Mouse (Mus musculus) mouse trophoblast stem cell (cell line): ENCODE measurements around the gene Reps2.

ENCODE experiments used
- in situ Hi-C, 2 experiments: fragments of 300-500 bp; cut with MseI, MboI; formaldehyde crosslinking; loops; 2 replicates in 1 of 2; 3 replicates in 1 of 2; pipeline ENCODE4 v1.15.1; 2025

The Reps2 gene

GRCm38 (mm10) chrX:162500962-162501361 is 142.5 kb downstream of the Reps2 start:
- in situ Hi-C loops = no loop called here

- in situ Hi-C loops = no loop called here
These were observed 147.0 kb downstream of the Reps2 start for GRCm38 (mm10) chrX:162496485-162496884.

GRCm38 (mm10) chrX:162488630-162489029 is 154.8 kb downstream of the Reps2 start:
- in situ Hi-C loops = no loop called here

GRCm38 (mm10) chrX:162487734-162488133 is 155.7 kb downstream of the Reps2 start:
- in situ Hi-C loops = no loop called here

GRCm38 (mm10) chrX:162470213-162470612 is 173.2 kb downstream of the Reps2 start:
- in situ Hi-C loops = loop anchor here in 1 of 2 experiments (25.0 kb wide), 2 partner anchors 308 to 483 kb away; partner anchors contain the start of gene Nhs

- in situ Hi-C loops = loop anchor here in 1 of 2 experiments (25.0 kb wide), 2 partner anchors 300 to 475 kb away; partner anchors contain the start of gene Nhs
These were observed 181.3 kb downstream of the Reps2 start for GRCm38 (mm10) chrX:162462156-162462555.

- in situ Hi-C loops = loop anchor here in 1 of 2 experiments (25.0 kb wide), 2 partner anchors 294 to 469 kb away; partner anchors contain the start of gene Nhs
These were observed 187.0 kb downstream of the Reps2 start for GRCm38 (mm10) chrX:162456445-162456844.

- in situ Hi-C loops = loop anchor here in 1 of 2 experiments (25.0 kb wide), 2 partner anchors 293 to 468 kb away; partner anchors contain the start of gene Nhs
These were observed 188.1 kb downstream of the Reps2 start for GRCm38 (mm10) chrX:162455364-162455763.

- in situ Hi-C loops = loop anchor here in 1 of 2 experiments (25.0 kb wide), 2 partner anchors 292 to 467 kb away; partner anchors contain the start of gene Nhs
These were observed 189.5 kb downstream of the Reps2 start for GRCm38 (mm10) chrX:162453821-162454402.

GRCm38 (mm10) chrX:162452642-162453041 is 190.8 kb downstream of the Reps2 start:
- in situ Hi-C loops = loop anchor here in 1 of 2 experiments (25.0 kb wide), 2 partner anchors 290 to 465 kb away; partner anchors contain the start of gene Nhs

- in situ Hi-C loops = no loop called here
These were observed 195.5 kb downstream of the Reps2 start for GRCm38 (mm10) chrX:162447974-162448373.

GRCm38 (mm10) chrX:162446678-162447318 is 196.7 kb downstream of the Reps2 start:
- in situ Hi-C loops = no loop called here

- in situ Hi-C loops = no loop called here
These were observed 200.1 kb downstream of the Reps2 start for GRCm38 (mm10) chrX:162443387-162443786.

GRCm38 (mm10) chrX:162442970-162443369 is 200.5 kb downstream of the Reps2 start:
- in situ Hi-C loops = no loop called here

GRCm38 (mm10) chrX:162432776-162433543 is 210.5 kb downstream of the Reps2 start:
- in situ Hi-C loops = no loop called here

GRCm38 (mm10) chrX:162427698-162428097 is 215.8 kb downstream of the Reps2 start:
- in situ Hi-C loops = no loop called here

GRCm38 (mm10) chrX:162419431-162419830 is 224.0 kb downstream of the Reps2 start:
- in situ Hi-C loops = no loop called here

GRCm38 (mm10) chrX:162413124-162413523 is 230.3 kb downstream of the Reps2 start:
- in situ Hi-C loops = no loop called here

- in situ Hi-C loops = no loop called here
These were observed 236.2 kb downstream of the Reps2 start for GRCm38 (mm10) chrX:162407291-162407690.

GRCm38 (mm10) chrX:162402487-162402886 is 241.0 kb downstream of the Reps2 start:
- in situ Hi-C loops = no loop called here

GRCm38 (mm10) chrX:162380730-162381129 is 262.7 kb downstream of the Reps2 start:
- in situ Hi-C loops = no loop called here

GRCm38 (mm10) chrX:162363206-162363605 is 280.2 kb downstream of the Reps2 start:
- in situ Hi-C loops = no loop called here
